Mouse (Mus musculus): ENCODE measurements at regions not wholly inside any gene's neighbourhood (a gene's known extent, or its start where the extent isn't known, plus 50 kb on each side); places are given as distances from the start of the nearest gene placed in this dataset.

DNA sequence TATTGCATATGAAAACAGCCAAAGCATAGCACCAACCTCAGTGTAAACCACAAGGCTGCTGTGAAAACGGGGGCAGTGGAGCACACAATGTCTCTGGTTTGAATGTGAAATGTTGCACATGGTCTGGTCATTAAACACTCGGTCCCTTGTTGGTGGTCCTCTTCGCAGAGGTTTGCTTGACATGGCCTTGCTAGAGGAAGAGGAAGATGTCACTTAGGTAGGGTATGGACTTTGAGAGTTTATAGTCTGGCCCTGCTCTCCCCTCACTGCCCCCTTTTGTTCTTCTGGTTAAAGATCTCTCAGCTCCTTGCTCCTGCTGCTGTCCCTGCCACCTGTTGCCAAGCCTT is 125.9 kb upstream of the Ift57 start:
- no peak for DNase-seq (ENCODE audit: low spot score in 2 of 2)

DNA sequence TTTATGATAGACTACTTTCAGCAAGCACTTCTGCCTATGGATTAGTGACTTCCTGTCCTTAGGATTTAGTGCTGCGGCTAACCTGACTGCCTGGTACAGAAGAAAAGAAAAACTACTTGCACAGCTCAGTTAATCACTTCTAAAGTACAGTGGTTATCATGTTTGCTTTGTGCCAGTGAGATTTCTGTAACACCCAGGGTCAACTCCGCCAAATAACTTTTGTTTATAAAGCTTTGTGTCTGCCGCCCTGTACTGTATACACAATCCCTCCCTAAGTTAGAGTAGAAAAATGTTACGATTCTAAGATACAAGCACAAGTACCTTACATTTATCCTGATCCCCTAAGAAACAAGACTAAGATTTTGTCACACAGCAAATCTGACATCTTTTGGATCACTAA is 120.1 kb upstream of the Ift57 start:
- DNase-seq (ENCODE audit: low spot score in 2 of 2) = no peak

DNA sequence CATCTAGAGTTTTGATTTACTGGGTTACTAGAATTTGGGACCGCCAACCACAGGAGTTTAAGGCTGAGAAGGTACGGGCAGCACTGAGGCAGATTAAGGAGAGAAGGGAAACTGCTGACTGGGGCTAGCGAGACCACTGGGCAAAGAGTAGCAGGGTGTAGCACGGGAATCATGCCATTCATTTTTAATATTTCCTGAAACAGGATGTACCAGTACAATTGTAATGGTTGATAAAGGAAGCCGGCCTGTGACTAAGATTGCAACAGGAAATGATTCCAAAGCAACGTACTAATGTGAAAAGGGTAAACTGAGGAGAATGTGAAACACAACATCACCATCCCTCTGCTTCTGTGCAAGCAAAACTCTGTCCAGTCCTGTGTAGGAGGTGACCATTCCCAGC is 118.3 kb upstream of the Ift57 start:
- no peak for DNase-seq (ENCODE audit: low spot score in 2 of 2)

DNA sequence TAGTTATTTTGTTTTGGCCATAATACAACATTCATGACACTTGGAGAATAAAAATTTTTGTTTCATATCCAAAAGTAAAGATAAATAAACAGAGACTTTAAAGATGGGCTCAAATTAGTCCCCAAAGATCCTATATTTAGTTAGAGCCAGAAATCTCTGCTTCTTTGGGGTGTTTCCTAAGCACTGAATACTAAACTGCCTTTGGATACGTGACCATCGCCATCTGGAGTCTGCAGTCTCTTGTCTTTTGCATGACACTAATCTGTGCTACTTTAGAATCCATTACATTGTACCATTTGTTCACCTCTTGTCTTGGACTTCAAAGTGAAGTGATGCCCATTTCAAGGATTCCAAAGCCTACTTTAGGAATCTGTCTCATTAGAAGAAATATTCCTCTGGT is 92.5 kb upstream of the Ift57 start:
- no peak for DNase-seq (ENCODE audit: low spot score in 2 of 2)

DNA sequence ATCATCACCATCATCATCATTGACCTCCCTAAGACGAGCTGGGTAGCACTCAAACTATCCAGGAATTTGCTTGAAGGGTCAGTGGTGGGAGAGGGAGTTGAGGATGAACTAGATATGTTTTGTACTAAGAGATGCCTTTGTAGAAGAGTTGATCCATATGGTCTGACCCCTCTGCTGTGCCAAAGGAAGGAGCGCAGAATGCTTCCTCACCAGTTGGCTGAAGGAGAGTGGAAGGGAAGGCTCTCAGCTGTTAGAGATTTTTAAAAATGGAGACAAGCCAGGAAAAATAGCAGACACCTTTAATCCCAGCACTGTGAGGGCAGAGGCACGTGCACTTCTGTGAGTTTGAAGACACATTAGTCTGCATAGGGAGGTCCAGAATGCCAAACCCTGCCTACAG is 84.2 kb upstream of the Ift57 start:
- DNase-seq (ENCODE audit: low spot score in 2 of 2) = no peak

DNA sequence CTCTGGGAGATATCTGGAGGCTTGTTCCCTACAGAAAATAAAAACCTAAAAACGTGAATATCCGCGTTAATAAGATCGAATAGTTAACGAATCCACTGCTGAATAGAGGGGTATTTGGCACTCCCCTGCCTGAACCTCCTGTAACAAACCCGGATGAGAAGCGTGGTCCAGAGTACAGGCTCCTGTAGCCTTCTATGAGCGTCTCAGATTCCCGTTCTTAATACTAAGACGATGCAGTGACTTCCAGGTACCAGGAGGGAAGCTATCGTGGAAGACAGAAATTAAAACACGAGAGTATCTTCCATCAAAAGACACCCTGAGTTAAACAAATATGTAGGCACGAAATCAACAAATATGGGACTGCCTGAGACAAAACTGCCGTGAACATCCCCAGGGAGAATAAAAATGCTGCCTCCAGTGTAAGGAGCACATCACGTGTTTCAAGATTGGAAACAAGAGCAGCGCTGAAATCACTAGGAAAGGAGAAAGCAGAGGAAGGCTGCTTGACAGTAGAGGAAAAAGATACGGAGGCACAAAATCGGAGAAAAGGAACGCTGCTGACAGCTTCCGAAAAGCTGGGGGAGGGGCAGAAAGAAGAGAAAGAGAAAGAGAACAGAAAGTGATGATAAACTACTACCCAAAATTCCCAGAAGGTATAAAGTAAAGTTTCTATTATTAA is 83.6 kb upstream of the Ift57 start:
- DNase-seq (ENCODE audit: low spot score in 2 of 2) = no peak

DNA sequence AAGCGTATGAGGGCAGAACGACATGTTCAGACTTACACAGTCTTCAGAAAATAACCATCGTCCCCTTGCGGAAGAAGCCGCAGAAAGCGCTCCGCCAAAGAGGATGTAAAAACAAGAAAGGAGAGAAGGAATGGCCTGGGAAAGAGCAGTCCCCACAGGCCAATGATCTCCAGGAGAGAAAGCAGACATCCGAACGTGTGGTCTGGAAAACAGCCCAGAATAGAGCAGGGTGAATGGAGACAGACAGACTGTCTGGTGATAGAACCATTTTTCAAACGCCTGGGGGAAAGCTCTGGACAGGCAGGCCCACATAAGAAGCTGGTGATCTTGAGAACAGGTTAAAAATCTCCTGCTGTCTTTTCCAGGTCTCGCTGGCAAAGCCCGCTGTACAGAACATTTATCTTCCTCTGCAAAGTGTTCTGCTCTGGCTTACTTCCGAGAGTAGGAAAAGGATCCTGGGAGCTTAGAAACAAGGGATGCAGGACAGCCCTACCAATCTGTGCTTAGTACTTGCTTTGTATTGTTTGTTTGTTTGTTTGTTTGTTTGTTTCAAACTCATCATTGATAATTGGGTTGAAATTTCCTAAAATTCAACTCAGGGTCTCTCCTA is 82.7 kb upstream of the Ift57 start:
- no peak for DNase-seq (ENCODE audit: low spot score in 2 of 2)

DNA sequence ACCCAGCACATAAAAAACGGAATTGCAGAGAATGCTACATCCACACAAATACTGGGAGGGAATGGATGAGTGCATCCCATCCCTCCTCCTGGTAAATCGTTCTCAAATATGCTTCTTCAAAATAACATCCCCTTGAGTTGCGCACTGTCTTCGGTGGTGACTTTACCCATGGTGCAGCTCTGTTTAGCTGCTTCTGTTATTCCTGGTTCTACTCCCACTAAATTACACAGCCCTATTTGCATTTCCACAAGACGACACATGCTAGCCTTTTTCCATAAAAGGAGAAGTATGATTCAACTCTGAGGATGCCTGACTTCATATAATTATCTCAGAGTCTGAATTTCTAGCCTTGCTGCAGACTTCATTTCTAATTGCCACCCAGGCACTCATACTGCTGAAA is 65.5 kb upstream of the Ift57 start:
- no peak for DNase-seq (ENCODE audit: low spot score in 2 of 2)

DNA sequence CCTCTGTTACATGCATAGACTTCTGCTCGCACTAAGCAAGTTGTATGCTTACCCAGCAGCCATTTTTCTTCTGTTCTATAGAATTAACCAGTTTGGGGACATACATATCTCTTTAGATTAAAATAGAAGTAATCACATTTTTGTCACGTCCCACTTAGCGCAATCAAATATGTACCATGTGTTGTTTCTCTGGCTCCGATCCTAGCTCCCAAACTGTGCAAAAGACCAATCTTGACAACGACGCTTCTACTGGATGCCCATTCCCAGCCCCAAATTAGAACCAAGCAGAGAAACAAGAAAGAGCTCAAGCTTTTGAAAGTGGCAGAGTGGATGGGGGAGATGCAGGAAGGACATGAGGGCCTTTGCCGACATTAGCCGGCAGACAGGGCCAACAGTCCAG is 63.5 kb upstream of the Ift57 start:
- DNase-seq (ENCODE audit: low spot score in 2 of 2) = no peak

DNA sequence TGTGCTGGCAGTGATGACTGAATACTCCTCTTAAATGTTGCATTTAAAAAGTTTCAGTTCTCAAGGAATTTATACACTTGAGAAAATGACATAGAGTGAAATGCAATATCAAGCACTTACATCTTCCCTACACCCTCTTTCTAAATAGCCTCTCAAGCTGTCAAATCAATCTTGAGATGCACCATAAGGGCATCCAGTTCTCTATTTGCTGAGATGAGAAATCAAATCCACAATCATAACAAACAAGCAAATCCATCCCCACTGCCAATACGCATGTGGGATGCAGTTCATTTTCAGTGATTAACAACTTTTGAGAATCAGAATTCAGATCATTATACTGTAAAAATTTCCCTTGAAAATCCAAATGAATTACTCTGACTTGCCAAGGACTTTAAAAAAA is 62.6 kb upstream of the Ift57 start:
- DNase-seq (ENCODE audit: low spot score in 2 of 2) = no peak

DNA sequence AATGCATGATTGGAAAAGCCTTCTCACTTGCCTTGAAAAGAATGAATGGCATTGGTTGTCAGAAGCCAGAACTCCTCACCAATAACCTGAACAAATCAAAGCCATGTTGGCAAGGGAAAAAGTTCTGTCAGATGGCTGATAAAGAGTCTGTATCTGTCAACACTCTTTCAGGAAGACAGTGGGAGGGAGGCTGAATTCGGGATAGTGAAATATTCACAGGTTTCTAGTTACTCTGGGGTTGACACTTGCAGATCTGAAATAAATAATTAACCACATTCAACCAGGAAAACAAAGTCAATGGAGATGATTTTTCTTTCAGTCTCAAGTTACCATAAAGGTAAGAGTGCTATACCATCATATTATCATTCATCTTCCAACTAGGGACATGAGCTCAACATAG is 56.3 kb upstream of the Ift57 start:
- no peak for DNase-seq (ENCODE audit: low spot score in 2 of 2)

DNA sequence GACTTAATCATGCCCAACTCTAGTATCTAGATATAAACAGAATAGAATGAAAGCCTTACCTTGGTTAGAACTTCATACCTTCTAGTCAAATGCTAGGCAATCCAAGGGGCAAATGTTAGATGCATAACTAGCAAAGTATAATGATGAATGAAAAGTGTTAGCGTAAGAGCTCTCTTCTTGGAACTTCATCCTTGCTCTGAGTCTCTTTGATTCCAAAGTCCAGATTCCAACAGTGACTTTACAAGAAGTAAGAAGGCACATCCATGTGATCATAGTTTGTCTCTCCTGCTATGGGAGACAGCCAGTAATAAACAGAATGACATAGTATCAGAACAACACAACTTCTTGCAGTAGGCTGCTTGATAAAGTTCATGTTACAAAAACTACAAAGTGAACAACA is 54.6 kb upstream of the Ift57 start:
- DNase-seq (ENCODE audit: low spot score in 2 of 2) = no peak

DNA sequence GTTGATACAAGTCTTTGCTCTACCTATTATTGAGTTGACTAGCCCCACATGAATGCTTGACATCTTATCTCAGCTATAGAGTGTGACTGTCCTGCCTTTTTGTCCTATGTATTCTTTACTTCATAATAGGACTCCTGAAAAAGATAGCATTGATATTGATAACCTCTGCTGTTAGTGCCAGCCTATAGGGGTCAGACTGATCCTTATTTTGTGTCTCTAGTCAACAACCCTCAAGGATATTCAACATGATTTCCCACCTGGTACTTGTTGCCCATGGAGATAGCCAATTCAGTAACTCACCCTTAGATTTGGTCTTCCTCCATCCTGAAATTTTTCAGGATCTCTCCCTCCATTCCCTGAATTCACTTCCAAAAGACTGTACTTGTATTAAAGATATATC is 52.6 kb upstream of the Ift57 start:
- no peak for DNase-seq (ENCODE audit: low spot score in 2 of 2)
